Mouse (Mus musculus) cerebellum, postnatal 14 days (tissue): ENCODE results near the gene Peli1.
"Not testable (repeated sequence)": the region's sequence is repeated elsewhere in the genome, so short reads cannot be mapped to it uniquely, and the experiment has no call there.

ENCODE experiments used
- DNase-seq, 2 experiments: peaks; one replicate each; pipeline ENCODE4 v3.0.0; 2021; ENCODE audit warnings: mixed read lengths in 2 of 2

The Peli1 gene

GRCm38 (mm10) chr11:21153111-21153510, 62.0 kb downstream of the Peli1 start:
- DNase-seq: no peak

- DNase-seq: no peak
Measured at GRCm38 (mm10) chr11:21157595-21157994, 66.5 kb downstream of the Peli1 start.

GRCm38 (mm10) chr11:21162093-21162492, 71.0 kb downstream of the Peli1 start:
- DNase-seq: no peak

GRCm38 (mm10) chr11:21163143-21163542, 72.1 kb downstream of the Peli1 start:
- no peak for DNase-seq

- peak in 1 of 2 experiments; percentile 20 for DNase-seq
Measured at GRCm38 (mm10) chr11:21163673-21164072, 72.6 kb downstream of the Peli1 start.

- no peak for DNase-seq
Measured at GRCm38 (mm10) chr11:21164312-21164993, 73.4 kb downstream of the Peli1 start.

- peak in 1 of 2 experiments; percentile 18 for DNase-seq
Measured at GRCm38 (mm10) chr11:21164994-21165560, 74.0 kb downstream of the Peli1 start.

- no peak for DNase-seq
Measured at GRCm38 (mm10) chr11:21166495-21167096, 75.5 kb downstream of the Peli1 start.

- no peak for DNase-seq
Measured at GRCm38 (mm10) chr11:21168828-21169607, 77.9 kb downstream of the Peli1 start.

- DNase-seq: not testable (repeated sequence)
Measured at GRCm38 (mm10) chr11:21169608-21169860, 78.4 kb downstream of the Peli1 start.

- no peak for DNase-seq
Measured at GRCm38 (mm10) chr11:21172281-21172680, 81.2 kb downstream of the Peli1 start.

GRCm38 (mm10) chr11:21173926-21174325, 82.8 kb downstream of the Peli1 start:
- DNase-seq: no peak

GRCm38 (mm10) chr11:21174396-21174795, 83.3 kb downstream of the Peli1 start:
- DNase-seq: no peak

- DNase-seq: no peak
Measured at GRCm38 (mm10) chr11:21175063-21175462, 84.0 kb downstream of the Peli1 start.

- no peak for DNase-seq
Measured at GRCm38 (mm10) chr11:21176491-21176890, 85.4 kb downstream of the Peli1 start.

GRCm38 (mm10) chr11:21178343-21178742, 87.3 kb downstream of the Peli1 start:
- peak; percentile 54 to 59 for DNase-seq

- DNase-seq: no peak
Measured at GRCm38 (mm10) chr11:21178998-21179645, 88.0 kb downstream of the Peli1 start.

- DNase-seq: not testable (repeated sequence)
Measured at GRCm38 (mm10) chr11:21179873-21180272, 88.8 kb downstream of the Peli1 start.

GRCm38 (mm10) chr11:21180650-21181049, 89.6 kb downstream of the Peli1 start:
- no peak for DNase-seq

GRCm38 (mm10) chr11:21181616-21182015, 90.5 kb downstream of the Peli1 start:
- DNase-seq: no peak

- DNase-seq: no peak
Measured at GRCm38 (mm10) chr11:21182709-21183108, 91.6 kb downstream of the Peli1 start.

- DNase-seq: not testable (repeated sequence)
Measured at GRCm38 (mm10) chr11:21191821-21192220, 100.7 kb downstream of the Peli1 start.

- peak; percentile 11 to 26 for DNase-seq
Measured at GRCm38 (mm10) chr11:21194851-21195250, 103.8 kb downstream of the Peli1 start.
